Mouse (Mus musculus) ovary, postnatal 10 days (tissue): Measurements from ENCODE around the gene Clip1.
A peak's percentile ranks its signal among the peaks of the same experiment; 100 is the strongest.

ENCODE experiments used
- DNase-seq: peaks from one replicate; pipeline ENCODE4 v3.0.0; 2022; ENCODE audit warnings: low spot score

Gene Clip1

DNA sequence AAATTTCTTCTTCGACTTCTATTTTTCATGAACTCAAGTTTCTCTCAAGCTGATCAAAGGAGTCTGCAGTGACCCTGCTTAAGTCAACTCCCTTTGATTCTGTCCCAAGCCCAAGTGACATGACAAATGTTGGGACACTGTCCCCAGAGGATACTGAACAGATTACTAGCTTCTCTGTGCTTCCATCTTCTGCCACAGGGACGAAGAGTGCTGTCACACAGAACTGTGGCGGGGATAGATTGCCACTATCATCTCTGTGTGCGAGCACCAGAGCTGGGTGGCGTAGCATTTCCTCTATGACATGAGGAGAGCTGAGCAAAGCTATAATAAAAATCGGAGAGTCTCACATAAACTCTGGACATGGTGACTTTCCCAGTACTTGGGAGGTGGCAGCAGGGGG, 82.2 kb downstream of the Clip1 start:
- no peak for DNase-seq

DNA sequence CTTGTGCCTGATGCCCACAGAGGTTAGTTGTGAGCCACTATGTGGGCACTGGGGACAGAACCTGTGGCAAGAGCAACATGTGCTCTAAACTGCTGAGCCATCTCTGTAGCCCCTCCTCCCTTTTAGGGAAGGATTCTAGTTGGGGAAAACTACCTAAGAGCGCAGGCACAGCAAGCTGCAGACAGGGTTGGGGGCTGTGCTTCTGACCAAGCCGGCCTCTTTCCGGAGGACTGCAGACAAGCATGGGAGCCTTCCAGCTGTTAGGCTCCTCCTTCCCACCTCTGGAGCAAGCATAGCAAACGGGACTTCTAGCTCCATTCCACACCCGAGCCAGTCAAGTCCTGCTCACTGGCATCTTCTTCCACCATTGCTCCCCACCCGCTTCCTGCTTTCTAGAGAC, 85.1 kb downstream of the Clip1 start:
- DNase-seq: no peak

DNA sequence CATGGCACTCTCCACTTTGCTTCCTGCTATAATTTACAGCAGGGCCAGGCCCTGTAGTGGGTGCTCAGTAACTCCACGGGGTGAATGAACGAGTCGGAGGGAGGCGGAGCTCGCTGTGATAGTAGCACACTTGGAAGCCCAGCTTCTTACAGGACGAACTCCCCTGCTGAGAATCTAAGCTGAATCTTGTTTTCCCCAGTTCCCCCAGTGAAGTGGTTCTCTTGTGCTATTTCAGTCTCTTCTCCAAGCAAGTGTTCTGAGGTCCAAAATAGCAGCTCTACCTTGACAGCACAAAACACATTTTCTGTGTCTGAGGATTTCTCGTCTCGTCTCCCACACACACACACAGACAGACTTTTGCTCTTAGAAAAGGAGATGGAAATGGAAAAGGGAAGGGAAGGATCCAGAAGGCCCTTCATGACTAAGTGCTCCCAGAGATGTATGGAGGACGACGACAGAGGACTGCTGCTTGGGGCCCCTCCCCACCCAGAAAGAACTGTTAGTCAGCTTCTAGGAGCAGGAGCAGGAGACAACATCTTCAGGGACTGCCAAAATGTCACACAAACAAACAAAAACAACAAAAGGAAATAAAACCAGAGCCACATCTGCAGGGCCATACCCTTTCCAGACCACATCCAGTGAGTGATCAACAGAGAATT, 90.7 kb downstream of the Clip1 start:
- no peak for DNase-seq

DNA sequence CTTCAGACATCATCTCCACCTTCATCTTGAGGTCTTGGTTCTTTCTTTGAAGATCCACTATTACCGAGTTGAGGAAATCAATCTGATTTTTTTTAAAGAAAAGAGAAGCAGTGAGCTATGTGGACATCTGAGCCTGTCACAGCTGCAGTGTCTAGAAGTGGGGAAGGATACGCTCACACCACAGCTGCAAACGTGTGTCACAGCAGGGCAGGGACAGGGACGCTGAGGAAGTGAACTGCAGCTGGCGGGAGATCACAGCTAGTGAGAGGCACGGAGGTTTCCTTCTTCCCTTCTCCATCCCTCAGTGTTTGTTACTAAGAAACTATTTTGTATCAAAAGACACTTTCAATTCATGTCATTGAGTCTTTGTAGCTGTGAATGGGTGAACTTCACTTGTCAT, 104.4 kb downstream of the Clip1 start:
- no peak for DNase-seq

DNA sequence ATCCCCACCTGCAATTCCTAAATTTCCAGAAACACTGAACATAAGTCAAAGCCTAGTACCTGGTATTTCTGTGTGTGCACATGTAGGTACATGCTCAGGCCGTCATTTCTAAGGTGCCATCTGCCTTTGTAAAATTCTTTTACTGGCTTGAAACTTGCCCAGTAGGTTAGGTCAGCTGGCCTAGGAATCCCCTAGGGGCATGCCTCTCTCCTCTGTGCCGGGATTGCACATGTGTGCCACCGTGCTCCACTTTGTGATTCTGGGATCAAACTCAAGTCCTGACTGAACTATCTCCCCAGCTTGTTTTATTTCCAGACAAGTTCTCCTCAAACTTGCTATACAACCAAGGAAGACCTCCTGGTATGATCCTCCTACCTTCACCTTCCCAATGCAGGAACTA, 107.7 kb downstream of the Clip1 start:
- no peak for DNase-seq

DNA sequence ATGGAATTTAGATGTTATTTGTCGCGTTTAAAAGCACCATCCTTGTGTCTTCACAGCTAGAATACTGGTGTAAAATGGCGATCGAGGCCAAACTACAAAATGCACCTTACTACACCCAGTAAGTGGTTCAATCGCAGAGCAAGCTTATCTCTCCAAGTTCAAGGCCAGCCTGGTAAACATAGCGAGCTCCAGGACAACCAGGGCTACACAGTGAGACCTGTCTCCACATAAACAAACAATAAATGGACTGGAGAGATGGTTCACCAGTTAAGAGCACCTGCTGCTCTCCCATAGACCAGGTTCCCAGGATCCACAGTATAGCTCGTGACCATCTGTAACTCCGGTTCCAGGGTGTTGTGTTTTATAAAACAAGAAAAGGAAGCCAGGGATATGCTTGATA, 111.1 kb downstream of the Clip1 start:
- no peak for DNase-seq

DNA sequence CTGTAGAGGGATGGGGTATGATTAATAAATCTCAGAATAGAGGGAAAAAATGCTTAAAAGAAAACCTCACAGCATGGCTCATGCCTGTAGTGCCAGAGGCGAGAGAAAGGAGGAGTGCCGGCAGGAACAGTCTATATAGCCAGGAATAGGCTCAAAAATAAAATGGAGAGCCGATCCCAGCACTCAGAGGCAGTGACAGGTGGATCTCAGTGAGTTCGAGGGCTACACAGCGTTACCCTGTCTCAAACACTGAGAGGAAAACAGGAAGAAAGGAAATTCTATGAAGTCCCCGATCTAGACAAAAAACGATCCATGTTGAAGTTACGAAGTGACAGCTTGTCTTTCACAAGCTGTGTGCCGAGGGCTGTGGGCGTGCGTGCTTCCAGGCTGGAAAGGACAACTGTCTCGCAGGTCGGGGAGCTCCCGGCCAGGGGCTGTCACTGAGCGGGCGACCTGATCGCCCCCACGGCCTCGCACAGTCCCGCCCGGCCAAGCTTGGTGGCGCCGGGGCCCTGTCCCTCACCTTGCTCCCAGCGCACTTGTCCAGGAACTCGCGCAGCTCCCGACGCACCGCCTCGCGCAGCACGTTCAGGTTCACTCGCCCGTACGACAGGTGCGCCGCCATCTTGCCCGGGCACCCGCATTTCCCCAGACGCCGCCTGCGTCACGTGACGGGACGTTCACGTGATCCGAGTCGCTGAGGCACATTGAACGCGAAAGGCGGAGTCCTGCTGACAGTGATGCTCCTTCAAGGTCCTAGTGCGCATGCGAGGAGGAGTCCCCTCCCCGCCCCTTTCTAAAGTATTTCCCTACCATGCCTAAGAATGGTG, 111.8 kb downstream of the Clip1 start, which contains the start of gene Vps33a:
TSS of gene Vps33a (minus strand) at position 682 of the 830 bp plus-strand sequence.
- peak; percentile 99 for DNase-seq

DNA sequence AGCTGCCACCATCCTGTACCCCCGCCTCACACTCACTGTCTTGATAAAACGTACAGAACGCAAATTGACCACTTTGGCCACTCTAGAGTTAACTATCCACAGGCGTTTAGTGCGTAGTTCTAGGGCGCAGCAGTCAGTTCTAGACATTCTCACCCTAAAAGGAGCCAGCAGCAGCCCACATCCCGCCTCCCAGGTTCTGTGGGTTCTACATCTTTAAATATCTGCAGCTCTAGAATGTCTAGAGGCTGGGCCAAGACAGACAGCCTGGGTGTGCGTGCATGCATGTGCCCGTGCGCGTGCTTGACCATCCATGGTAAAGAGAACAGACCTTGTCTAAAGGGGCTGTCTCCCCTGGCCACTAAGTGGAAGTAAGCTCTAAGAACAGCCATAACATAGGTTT, 123.3 kb downstream of the Clip1 start:
- no peak for DNase-seq

DNA sequence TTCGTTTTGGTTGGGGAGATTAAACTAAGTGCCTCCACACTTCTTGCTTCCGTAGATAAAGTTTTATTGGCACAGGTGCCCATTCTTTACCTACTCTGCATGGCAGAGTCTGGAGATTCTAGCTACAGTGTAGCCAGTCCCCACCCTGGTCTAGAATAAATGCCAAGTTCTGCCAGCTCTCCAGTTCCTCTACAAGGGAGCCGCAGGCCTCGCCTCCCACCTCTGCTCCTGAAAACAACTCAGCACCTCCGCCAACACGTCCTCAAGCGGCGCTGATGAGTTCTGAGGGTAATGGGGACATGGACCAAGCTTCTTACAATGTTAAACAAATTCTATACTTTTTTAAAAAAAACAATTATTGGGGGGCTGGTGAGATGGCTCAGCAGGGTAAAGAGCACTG, 124.8 kb downstream of the Clip1 start:
- DNase-seq: no peak

DNA sequence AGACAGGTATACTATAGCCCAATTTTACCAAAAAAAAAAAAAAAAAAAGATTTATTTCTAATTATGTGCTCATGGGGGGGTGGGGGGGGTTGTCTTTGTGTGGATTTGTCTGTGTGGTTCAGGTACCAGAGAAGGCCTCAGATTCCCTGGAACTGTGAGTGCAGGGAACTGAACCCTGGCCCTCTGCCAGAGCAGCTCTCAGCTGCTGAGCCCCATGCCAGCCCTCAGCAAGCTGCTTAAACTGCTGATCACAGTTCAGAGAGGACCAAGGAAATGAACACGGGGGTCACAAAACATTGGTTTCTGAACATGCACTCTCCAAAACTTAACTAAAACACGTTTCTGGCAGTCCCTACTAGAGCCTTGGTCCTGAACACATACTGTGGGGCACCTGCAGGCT, 128.0 kb downstream of the Clip1 start:
- DNase-seq: no peak

DNA sequence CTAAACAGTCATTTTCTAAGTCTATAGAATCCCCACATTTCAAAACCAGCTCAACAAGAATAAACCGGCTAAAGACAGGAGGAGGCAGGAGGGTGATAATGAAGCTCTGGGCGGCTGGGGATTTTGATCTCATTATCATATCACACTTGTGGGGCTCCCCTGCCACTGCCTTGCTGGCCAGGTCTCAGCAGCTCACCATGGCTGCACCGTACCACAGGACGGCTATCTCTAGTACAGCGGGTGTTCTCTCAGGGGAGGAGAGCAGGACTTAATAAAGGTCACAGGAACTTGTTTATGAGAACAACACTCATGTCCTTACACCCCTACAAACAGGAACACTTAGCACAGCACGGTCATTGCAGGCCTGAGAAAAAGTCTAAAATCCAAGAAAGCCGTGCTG, 128.7 kb downstream of the Clip1 start:
- no peak for DNase-seq

DNA sequence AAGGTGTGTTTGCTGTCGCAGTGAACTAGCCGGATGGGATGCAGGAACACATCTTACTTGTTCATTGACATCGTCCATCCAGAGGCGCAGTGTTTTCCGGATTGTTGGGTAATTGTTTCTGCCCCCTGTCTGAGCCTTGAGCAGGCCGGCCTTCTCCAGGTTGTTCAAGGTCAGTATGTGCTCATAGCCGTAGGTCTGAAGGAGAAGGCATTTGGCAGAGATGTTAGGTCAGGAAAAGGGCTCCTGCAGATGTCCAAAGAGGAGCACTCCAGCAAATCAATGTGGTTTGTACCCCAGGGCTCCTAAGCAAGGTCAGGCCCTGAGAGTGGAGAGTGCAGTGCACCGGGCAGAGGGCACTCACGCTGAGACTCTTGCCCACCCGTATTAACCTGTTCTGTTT, 150.6 kb downstream of the Clip1 start:
- no peak for DNase-seq

DNA sequence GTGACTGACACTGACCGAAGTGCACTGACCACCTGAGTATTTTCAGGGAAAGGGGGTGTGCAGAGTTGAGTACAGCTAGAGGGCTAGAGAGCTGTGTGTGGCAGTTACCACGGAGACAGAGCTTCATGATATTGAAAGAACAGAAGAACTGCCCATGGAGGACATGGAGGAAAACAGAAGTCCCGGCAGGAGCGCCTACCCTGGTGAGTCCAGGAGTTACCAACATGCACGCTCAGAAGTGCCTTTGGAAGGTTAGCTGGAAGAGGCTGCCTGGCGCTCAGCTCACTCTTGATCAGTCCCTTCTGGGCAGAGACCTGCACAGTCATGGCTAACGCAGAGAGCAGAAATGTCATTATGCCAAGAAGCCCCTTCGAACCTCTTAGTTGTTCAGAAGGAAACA, 154.4 kb downstream of the Clip1 start:
- DNase-seq: no peak

DNA sequence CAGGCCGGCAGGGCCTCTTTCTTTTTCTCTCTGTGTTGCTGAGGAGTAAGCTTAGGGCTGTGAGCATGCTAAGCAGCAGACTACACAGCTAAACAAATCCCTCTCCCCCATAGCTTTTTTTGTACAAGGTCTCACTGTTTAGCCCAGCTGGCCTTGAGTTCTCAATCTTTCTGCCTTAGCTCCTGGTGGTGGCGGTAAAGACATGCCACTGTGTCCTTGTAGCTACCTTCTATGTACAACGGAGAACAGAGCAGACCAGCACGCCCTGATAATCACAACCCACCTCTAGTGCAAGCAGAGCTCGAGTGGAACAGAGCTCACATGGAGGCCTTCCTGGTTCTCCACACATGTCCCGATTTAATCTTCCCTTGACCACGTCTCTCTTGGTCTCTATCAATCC, 155.8 kb downstream of the Clip1 start:
- DNase-seq: no peak
